Mouse (Mus musculus) CH12F3 (cell line): ENCODE results near the gene Smg9.

Source experiments
- in situ Hi-C: fragments of 300-500 bp; cut with MboI; formaldehyde crosslinking; loops from 2 replicates; pipeline ENCODE4 v1.14.3; 2020; ENCODE audit warnings: low sequenced_read_pairs

Gene Smg9

GRCm38 (mm10) chr7:24406528-24407344, 7.3 kb downstream of the Smg9 start:
- in situ Hi-C loops = no loop called here

DNA sequence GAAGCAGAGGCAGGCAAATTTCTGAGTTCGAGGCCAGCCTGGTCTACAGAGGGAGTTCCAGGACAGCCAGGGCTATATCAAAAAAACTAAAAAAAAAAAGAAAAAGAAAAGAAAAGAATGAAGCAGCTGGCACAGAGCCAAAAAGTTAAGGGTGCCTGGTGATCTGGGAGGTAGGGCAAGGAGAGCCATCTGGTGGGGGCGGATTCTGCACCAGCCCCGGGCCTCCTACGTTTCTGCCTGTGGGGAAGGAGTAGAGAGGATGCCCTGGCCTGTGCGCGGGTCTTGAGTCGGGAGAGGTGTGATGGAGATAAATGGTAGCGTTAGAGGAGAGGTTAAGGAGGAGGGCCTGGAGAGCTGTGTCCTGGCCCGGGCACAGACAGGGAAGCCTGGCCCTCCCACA, 8.8 kb downstream of the Smg9 start:
- in situ Hi-C loops = no loop called here

DNA sequence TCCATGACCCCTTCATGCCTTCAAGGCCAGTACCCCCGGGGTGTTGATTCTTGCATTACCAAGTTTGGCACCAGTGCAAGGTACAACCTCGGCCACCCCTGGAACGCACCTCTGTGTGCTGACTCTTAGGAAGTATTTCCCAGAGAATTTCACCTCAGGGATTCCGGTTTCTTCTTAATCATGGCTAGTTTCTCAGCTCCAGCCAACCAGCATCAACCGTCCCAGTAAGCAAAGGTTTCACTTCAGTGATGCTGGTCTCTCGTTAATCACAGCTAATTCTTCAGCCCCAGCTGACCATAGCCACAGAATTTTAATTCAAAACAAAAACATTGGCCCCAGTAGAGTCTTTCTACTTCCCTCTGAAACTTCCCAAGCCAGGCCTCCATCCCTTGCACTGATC, 10.7 kb downstream of the Smg9 start:
- in situ Hi-C loops = no loop called here

GRCm38 (mm10) chr7:24410831-24411230, 11.4 kb downstream of the Smg9 start:
- in situ Hi-C loops = no loop called here

- in situ Hi-C loops = no loop called here
These were observed 14.2 kb downstream of the Smg9 start for GRCm38 (mm10) chr7:24413630-24414029.

DNA sequence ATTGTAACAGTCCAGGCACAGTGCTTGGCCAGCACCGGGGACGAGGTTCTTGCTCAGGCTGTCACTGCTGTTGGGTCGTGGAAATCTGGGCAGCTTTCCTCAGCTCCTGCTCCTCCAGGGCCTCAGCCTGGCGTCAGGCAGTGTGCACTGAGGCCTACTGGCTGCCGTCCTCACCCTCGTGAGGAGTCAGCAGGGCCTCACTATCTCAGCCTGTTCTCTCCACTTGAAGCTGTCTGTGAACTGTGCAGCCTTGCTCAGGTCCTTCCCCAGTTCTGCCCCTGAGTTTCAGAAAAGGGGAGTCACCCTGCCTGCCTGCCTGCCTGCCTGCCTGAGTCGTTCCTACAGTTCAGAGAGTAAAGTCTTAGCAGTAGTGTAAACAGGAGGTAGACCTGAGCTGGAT, 15.8 kb downstream of the Smg9 start:
- in situ Hi-C loops = no loop called here

DNA sequence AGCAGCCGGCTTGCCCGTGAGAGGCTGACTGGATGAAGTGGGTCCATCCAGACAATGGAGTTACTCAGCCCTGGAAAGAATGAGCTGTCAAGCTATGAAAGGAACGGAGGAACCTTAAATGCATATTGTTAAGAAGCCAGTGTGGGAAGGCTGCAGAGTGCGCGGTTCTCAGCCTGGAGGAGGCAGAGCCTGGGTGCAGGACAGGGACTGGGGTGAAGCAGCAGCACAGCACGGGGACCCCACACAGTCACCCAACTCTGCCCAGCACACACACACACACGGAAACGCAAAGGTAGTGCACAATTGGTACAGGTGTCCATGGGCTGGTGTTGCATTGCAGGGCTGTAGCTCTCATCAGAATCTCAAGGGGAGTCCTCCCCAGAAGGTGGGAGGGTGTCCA, 20.2 kb downstream of the Smg9 start:
- in situ Hi-C loops = no loop called here

- in situ Hi-C loops = no loop called here
These were observed 22.2 kb downstream of the Smg9 start for GRCm38 (mm10) chr7:24421648-24422047.

DNA sequence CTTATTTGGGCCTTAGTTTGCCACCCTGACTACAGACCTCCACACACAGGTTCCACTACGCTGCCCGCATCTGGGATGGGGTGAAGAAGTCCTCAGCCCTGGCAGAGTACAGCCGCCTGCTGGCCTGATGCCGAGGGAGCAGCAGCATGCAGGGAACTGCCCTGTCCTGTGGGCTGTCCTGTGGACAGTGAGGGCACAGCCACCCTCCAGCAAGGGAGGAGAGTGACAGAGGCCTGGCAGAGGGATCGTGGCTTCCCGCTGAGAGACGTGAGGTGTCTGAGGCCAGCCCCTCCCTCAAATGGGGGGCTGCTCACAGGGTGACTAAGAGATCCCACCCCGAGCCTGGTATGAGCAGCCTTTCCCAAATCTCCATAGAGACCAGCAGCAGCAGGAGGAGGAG, 22.8 kb downstream of the Smg9 start:
- in situ Hi-C loops = no loop called here

- in situ Hi-C loops = no loop called here
These were observed 23.8 kb downstream of the Smg9 start for GRCm38 (mm10) chr7:24423107-24423763.

- in situ Hi-C loops = no loop called here
These were observed 24.7 kb downstream of the Smg9 start for GRCm38 (mm10) chr7:24423956-24424732.

DNA sequence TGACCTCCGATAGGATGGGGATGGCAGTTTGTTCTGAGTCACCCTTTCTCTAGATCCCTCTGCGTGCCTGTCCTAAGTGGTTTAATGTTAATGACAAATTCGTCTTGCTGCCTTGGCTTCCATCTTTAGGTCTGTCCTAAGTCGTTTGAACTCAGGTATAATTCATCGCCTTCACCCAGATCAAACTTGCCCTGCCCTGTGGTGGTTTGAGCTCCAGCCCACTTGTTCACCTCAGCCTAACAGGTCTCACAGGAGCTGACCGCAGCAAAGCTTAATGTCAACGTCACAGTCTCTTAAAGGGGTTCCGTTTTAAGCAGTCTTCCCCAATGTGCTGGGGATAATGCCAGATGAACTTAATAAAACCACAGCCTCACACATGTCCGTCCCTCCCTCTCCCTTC, 26.5 kb downstream of the Smg9 start:
- in situ Hi-C loops = no loop called here

GRCm38 (mm10) chr7:24427168-24427567, 27.7 kb downstream of the Smg9 start:
- in situ Hi-C loops = no loop called here

GRCm38 (mm10) chr7:24428725-24429124, 29.3 kb downstream of the Smg9 start:
- in situ Hi-C loops = no loop called here

- in situ Hi-C loops = no loop called here
These were observed 30.1 kb downstream of the Smg9 start for GRCm38 (mm10) chr7:24429413-24430112.

GRCm38 (mm10) chr7:24430551-24431345, 31.3 kb downstream of the Smg9 start:
- in situ Hi-C loops = no loop called here

GRCm38 (mm10) chr7:24431713-24432112, 32.3 kb downstream of the Smg9 start:
- in situ Hi-C loops = no loop called here

DNA sequence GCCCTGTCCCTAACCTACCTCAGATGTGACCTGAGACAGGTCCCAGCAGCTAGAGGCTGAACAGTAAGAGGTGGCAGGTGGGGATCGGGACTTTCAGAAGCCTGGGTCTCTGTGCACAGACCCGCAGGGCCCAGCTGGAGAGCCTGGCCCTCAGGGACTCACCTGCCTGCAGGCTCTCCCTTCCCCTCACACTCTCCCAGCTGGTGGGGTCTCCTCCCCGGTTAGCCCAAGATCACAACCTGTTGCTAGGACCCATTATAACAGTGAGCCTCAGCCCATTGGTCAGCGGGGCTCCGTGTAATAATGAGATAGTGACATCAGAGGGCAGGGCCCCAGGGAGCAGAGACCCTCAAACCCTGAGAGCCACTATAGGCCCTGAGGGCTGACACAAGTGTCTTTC, 35.9 kb downstream of the Smg9 start:
- in situ Hi-C loops = no loop called here

GRCm38 (mm10) chr7:24437981-24438380, 38.6 kb downstream of the Smg9 start:
- in situ Hi-C loops = no loop called here

- in situ Hi-C loops = no loop called here
These were observed 39.8 kb downstream of the Smg9 start for GRCm38 (mm10) chr7:24439191-24439590.
